Mouse (Mus musculus): ENCODE data around the gene Ttc7. TPM values are rescaled to one million over a fixed set of nuclear protein-coding genes. Genes with fewer than 3 reads are reported as not detected.

Ttc7 gene
- polyA plus RNA-seq, 1 experiment from 2014 or later, result 14.3 TPM

DNA sequence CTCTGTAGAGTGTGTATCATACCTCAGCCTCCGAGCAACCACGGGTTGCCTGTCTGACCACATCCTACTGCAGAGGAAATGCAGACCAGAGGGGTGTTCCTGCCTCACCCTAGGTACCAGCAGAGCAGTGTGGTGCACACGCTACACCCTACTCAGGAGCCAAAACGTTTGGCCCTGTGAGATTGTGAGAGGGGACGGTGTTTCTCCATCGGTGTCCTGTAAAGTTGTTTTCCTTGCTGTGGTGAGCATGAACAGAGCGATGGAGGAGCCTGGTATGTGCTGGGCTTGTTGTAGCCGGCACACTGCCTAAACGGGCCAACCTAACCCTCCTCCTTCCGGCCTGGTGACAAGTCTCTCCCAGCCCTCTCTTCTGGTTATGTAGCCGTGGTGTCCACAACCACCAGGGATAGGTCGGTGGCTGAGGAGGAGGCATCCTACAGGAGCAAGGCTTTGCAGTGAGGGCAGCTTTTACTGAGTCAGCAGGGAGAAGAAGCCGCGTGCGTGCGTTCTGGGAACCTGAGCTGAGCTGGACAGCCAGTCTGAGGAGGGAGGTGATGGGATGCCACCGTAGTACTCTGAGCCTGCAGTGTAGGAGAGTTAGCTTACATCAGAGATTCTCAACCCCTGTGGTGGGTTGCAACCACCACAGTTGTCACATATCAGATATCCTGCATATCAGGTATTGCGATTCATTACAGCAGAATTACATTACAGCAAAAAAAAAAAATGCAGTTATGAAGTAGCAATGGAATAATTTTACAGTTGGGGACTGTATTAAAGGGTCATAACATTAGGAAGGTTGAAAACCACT lies 62.0 kb downstream of the Ttc7 start:
- no peak for ATAC-seq (replicated peaks; ENCODE audit: low FRiP score)
- H3K36me3 ChIP-seq (ENCODE audit: control insufficient read depth, insufficient read depth, low read length), result 0 out of 2 replicates have a peak, but pooled peaks cover 4% of the 10 kb centered on the region
- H3K4me1 ChIP-seq (replicated peaks; ENCODE audit: control insufficient read depth, insufficient read depth, low read length), result peaks cover 11% of the 10 kb centered on the region; the same call in 1 of the 2 replicates
- H3K9ac ChIP-seq (ENCODE audit: low read depth, low read length), result no peak overlapping the region
- no peak overlapping the region for H3K4me3 ChIP-seq (ENCODE audit: low read depth, low read length)
- DNase-seq (ENCODE audit: low spot score), result no peak
- no peaks in the 10 kb centered on the region for H3K9me3 ChIP-seq (ENCODE audit: control insufficient read depth, low read length)
- no peaks in the 10 kb centered on the region for H3K27me3 ChIP-seq (replicated peaks; ENCODE audit: control insufficient read depth, insufficient read depth, low read length)
- WGBS, result 46% methylated on average over 18 of the region's 18 CpGs
- H3K4me2 ChIP-seq, result no peak overlapping the region; the same call in 1 of the 2 replicates
- no peak overlapping the region for H3K27ac ChIP-seq (ENCODE audit: low read depth, low read length)

DNA sequence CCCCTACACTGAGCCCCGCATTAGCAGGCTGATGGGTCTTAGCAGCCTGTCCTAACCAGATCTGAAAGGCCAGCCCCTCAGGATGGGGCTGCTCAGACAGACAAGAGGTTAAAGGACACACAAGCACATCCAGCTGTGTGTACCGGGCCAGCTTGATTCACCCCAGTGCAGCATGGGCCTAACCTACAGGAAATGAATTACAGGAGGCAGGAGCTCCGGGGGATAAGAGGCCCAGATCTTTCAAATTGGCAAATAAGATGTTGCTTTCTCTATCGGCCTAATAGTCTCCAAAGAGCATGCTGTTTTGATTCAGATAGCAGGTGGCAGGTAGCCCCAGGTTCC lies 62.5 kb downstream of the Ttc7 start:
- H3K36me3 ChIP-seq (ENCODE audit: control insufficient read depth, insufficient read depth, low read length), result 0 out of 2 replicates have a peak, but pooled peaks cover 4% of the 10 kb centered on the region
- no peaks in the 10 kb centered on the region for H3K27me3 ChIP-seq (replicated peaks; ENCODE audit: control insufficient read depth, insufficient read depth, low read length)
- H3K4me1 ChIP-seq (replicated peaks; ENCODE audit: control insufficient read depth, insufficient read depth, low read length), result peaks cover 11% of the 10 kb centered on the region; the same call in 1 of the 2 replicates
- H3K27ac ChIP-seq (ENCODE audit: low read depth, low read length), result no peak overlapping the region
- H3K9ac ChIP-seq (ENCODE audit: low read depth, low read length), result no peak overlapping the region
- 48% methylated on average over 4 of the region's 4 CpGs for WGBS
- H3K4me2 ChIP-seq, result no peak overlapping the region
- H3K9me3 ChIP-seq (ENCODE audit: control insufficient read depth, low read length), result no peaks in the 10 kb centered on the region
- ATAC-seq (replicated peaks; ENCODE audit: low FRiP score), result no peak
- no peak overlapping the region for H3K4me3 ChIP-seq (ENCODE audit: low read depth, low read length)
- DNase-seq (ENCODE audit: low spot score), result no peak

DNA sequence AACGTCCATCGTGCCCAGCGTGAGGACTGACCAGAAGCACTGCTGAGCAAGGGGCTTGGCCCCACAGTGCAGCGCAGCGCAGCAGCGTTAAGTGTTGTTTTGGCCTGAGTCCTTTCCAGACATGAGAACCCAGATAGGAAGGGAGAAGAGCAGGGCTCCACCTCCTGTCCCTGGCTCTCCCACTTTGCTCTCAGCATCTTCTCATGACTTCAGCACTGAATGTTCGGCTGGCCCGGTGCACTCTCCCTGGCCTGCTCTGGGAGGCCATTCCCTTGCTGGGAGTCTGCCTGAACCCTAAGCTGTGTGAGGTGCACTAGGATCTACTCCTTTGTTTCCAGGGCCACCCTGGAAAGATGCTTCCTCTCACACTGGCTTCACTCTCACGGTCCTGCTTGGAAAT lies 65.7 kb downstream of the Ttc7 start:
- 59% methylated on average over 9 of the region's 9 CpGs for WGBS
- Histone ChIP-seq H3K4me1 (replicated peaks; ENCODE audit: control insufficient read depth, insufficient read depth, low read length) (peaks cover 35% of the 10 kb centered on the region), H3K9ac (ENCODE audit: low read depth, low read length) (no peak overlapping the region), H3K36me3 (ENCODE audit: control insufficient read depth, insufficient read depth, low read length) (0 out of 2 replicates have a peak, but pooled peaks cover 2% of the 10 kb centered on the region), H3K27me3 (replicated peaks; ENCODE audit: control insufficient read depth, insufficient read depth, low read length) (no peaks in the 10 kb centered on the region), H3K4me3 (ENCODE audit: low read depth, low read length) (no peak overlapping the region), H3K9me3 (ENCODE audit: control insufficient read depth, low read length) (no peaks in the 10 kb centered on the region), H3K4me2 (no peak overlapping the region), H3K27ac (ENCODE audit: low read depth, low read length) (no peak overlapping the region)
- DNase-seq (ENCODE audit: low spot score) (no peak), ATAC-seq (replicated peaks; ENCODE audit: low FRiP score) (no peak)

DNA sequence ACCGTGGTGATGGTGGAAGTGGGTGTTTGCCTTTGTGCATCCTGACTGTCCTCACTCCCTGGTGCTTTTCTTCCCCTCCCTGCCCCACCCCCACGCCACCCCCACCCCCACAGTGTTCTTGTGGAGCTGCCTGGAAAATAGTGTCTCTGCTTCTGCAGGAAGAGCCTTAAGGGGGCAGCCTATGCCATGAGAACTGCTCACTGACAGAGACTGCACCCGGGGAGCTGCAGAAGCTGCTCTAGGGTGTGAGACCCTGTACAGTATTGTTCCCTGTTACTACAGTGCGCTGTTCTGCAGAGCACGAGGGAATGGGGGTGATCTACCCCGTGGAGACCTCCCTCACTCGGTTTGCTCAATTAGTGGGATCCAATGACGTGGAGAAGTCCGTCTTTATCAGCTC lies 66.4 kb downstream of the Ttc7 start:
- H3K4me1 ChIP-seq (replicated peaks; ENCODE audit: control insufficient read depth, insufficient read depth, low read length), result peaks cover 39% of the 10 kb centered on the region
- H3K27ac ChIP-seq (ENCODE audit: low read depth, low read length), result no peak overlapping the region
- H3K9me3 ChIP-seq (ENCODE audit: control insufficient read depth, low read length), result no peaks in the 10 kb centered on the region
- DNase-seq (ENCODE audit: low spot score) (no peak), ATAC-seq (replicated peaks; ENCODE audit: low FRiP score) (no peak)
- H3K36me3 ChIP-seq (ENCODE audit: control insufficient read depth, insufficient read depth, low read length), result 0 out of 2 replicates have a peak, but pooled peaks cover 2% of the 10 kb centered on the region
- 32% methylated on average over 9 of the region's 9 CpGs for WGBS
- H3K9ac ChIP-seq (ENCODE audit: low read depth, low read length), result no peak overlapping the region
- no peak overlapping the region for H3K4me3 ChIP-seq (ENCODE audit: low read depth, low read length)
- no peaks in the 10 kb centered on the region for H3K27me3 ChIP-seq (replicated peaks; ENCODE audit: control insufficient read depth, insufficient read depth, low read length)
- H3K4me2 ChIP-seq, result no peak overlapping the region

DNA sequence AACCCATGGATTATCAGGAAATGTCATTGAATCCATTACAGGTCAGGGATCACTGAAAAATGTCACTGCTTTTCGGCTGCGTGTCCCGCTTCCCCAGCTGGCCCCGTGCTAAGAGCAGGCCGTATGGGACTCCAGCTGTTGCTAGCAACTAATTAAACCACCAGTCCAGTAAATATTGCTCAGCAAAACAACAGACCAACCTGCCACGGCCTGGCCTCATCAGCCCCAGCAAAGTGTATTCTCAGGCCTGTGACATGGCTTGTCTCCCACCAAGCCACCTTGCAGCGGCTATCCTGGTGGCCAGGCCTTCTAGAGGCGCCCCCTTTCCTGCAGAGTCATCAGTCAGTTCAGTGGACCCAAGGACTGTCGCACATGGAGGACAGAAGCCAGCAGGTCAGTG lies 66.9 kb downstream of the Ttc7 start:
- H3K9ac ChIP-seq (ENCODE audit: low read depth, low read length), result no peak overlapping the region
- H3K27me3 ChIP-seq (replicated peaks; ENCODE audit: control insufficient read depth, insufficient read depth, low read length), result no peaks in the 10 kb centered on the region
- H3K4me2 ChIP-seq, result no peak overlapping the region
- H3K4me3 ChIP-seq (ENCODE audit: low read depth, low read length), result no peak overlapping the region
- 0 out of 2 replicates have a peak, but pooled peaks cover 2% of the 10 kb centered on the region for H3K36me3 ChIP-seq (ENCODE audit: control insufficient read depth, insufficient read depth, low read length)
- no peaks in the 10 kb centered on the region for H3K9me3 ChIP-seq (ENCODE audit: control insufficient read depth, low read length)
- 80% methylated on average over 9 of the region's 9 CpGs for WGBS
- DNase-seq (ENCODE audit: low spot score) (no peak), ATAC-seq (replicated peaks; ENCODE audit: low FRiP score) (no peak)
- H3K27ac ChIP-seq (ENCODE audit: low read depth, low read length), result no peak overlapping the region
- peaks cover 37% of the 10 kb centered on the region for H3K4me1 ChIP-seq (replicated peaks; ENCODE audit: control insufficient read depth, insufficient read depth, low read length)

DNA sequence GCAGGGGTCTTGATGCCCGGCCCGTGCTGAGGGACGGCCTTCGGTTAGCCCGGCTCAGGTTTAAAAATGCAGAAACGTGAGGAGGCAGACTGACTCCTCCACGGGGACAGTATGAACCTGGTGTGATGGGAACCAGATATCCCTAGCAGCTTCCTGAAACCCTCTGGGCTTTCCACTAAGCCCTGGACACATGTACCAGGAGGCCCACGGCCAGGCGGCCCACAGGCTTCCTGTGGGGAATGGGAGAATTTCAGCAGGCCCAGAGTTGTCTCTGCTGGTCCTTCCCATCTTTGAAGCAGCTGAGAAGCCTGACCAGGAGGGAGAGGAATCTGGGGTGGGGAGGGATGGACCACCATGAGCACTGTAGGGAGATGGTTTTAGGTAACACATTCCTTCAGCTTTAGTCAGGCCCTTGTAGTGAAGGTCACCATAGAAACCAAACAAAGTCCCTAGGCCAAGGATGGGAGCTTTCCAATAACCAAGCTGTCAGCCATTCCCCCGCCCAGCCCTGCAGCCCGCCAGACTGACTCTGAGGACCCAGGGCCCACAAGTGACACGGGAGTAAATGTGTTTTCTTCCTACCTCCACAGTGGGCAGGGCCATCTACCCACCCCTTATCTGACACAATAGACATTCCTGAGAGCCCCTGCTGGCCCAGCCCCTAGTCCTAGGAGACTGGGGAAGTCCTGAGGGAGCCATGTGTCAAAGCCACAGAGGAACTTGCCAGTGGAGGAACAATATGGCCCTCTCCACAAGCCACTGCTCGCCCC lies 68.0 kb downstream of the Ttc7 start:
- Histone ChIP-seq H3K27ac (ENCODE audit: low read depth, low read length) (no peak overlapping the region), H3K36me3 (ENCODE audit: control insufficient read depth, insufficient read depth, low read length) (0 out of 2 replicates have a peak, but pooled peaks cover 2% of the 10 kb centered on the region), H3K9ac (ENCODE audit: low read depth, low read length) (no peak overlapping the region), H3K9me3 (ENCODE audit: control insufficient read depth, low read length) (no peaks in the 10 kb centered on the region), H3K4me2 (no peak overlapping the region), H3K27me3 (replicated peaks; ENCODE audit: control insufficient read depth, insufficient read depth, low read length) (no peaks in the 10 kb centered on the region), H3K4me3 (ENCODE audit: low read depth, low read length) (no peak overlapping the region), H3K4me1 (replicated peaks; ENCODE audit: control insufficient read depth, insufficient read depth, low read length) (peaks cover 33% of the 10 kb centered on the region)
- DNase-seq (ENCODE audit: low spot score) (no peak), ATAC-seq (replicated peaks; ENCODE audit: low FRiP score) (no peak; the same call in 1 of the 2 replicates)
- WGBS, result 57% methylated on average over 13 of the region's 13 CpGs

DNA sequence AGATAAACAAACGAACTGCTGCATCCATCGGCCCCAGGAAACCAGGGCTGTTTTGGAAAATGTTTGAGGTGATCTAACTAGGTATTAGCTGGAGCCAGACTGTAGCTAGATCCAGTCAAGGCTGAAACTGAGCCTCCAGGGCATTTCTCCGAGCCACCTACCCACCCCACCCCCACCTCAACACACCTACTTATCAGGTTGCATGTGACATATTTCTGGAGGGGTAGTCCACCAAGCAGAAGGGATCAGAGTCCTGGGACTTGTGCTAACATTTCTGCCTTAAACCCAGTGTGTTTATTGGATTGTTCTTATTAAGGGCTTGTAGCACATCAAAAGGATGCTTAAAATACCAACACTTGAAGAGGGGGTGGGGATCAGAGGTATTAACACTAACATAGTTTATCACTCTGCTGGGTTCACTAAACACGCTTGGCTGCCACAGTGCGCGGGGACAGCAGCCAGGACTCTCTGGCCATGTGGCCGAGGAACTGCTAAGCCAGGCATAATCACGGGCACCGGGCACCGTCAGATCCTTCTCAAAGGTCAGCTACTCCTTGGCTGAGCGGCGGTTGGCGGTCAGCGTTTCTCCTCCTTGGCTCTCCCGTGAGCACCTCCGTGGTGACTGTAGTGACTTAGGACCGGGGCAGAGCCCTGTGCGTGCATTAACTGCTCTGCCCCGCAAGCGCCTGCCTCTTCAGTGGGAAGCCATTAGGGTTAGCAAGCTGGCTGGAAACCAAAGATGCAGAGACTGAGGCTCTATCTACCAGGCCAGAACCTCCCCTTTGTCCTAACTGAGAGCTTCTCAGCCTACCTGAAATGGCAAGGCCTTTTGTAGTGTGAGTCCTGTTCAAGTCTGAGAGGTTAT lies 68.8 kb downstream of the Ttc7 start:
- Histone ChIP-seq H3K9ac (ENCODE audit: low read depth, low read length) (no peak overlapping the region), H3K4me2 (no peak overlapping the region), H3K27me3 (replicated peaks; ENCODE audit: control insufficient read depth, insufficient read depth, low read length) (no peaks in the 10 kb centered on the region), H3K4me1 (replicated peaks; ENCODE audit: control insufficient read depth, insufficient read depth, low read length) (peaks cover 33% of the 10 kb centered on the region), H3K27ac (ENCODE audit: low read depth, low read length) (no peak overlapping the region), H3K4me3 (ENCODE audit: low read depth, low read length) (no peak overlapping the region), H3K9me3 (ENCODE audit: control insufficient read depth, low read length) (no peaks in the 10 kb centered on the region), H3K36me3 (ENCODE audit: control insufficient read depth, insufficient read depth, low read length) (0 out of 2 replicates have a peak, but pooled peaks cover 2% of the 10 kb centered on the region)
- no peak for ATAC-seq (replicated peaks; ENCODE audit: low FRiP score)
- WGBS, result 39% methylated on average over 20 of the region's 20 CpGs
- DNase-seq (ENCODE audit: low spot score), result no peak

Data from liver, embryonic 11.5 days (tissue).